Comparison of ENCODE assay signal across 13 mouse cellular contexts in genomic region chr4:91238739-91239485, GRCm38 (mm10).
DNase-seq lines count a peak whose midpoint lies in the region; ATAC-seq and TF ChIP-seq lines count a peak whose summit lies in the region.
"Had no signal": no experiment of that assay in that cellular context is flagged by ENCODE, and none has a peak within 500 bp of the region (broad histone marks: within the 10 kb centered on the region; RNA-seq: fewer than 3 reads in every experiment).

No protein-coding gene starts in this region.

- H3K27ac ChIP-seq in forebrain, embryonic 13.5 days: no peak overlapping the region; the same call in 1 of the 2 replicates
- H3K27ac ChIP-seq in forebrain, embryonic 10.5 days: no peak overlapping the region
- no peak overlapping the region for H3K27ac ChIP-seq in midbrain, postnatal 0 days (ENCODE audit: low read depth, low read length)
- no peak overlapping the region for H3K27ac ChIP-seq in midbrain, embryonic 16.5 days (ENCODE audit: low read length)
- no peak overlapping the region for H3K27ac ChIP-seq in liver, embryonic 11.5 days (ENCODE audit: low read depth, low read length)
- no peak overlapping the region for H3K27ac ChIP-seq in lung, postnatal 0 days (ENCODE audit: low read length)
- H3K27ac ChIP-seq: heart, adult 2 months; limb, embryonic 13.5 days had no signal

- no peak overlapping the region for H3K4me2 ChIP-seq in forebrain, embryonic 13.5 days
- H3K4me2 ChIP-seq in midbrain, postnatal 0 days (ENCODE audit: low read depth, low read length, poor library complexity, severe bottlenecking): no peak overlapping the region
- H3K4me2 ChIP-seq in midbrain, embryonic 16.5 days (ENCODE audit: low read length): no peak overlapping the region
- no peak overlapping the region for H3K4me2 ChIP-seq in liver, embryonic 11.5 days
- no peak overlapping the region for H3K4me2 ChIP-seq in lung, postnatal 0 days (replicated peaks; ENCODE audit: low read depth, low read length)
- H3K4me2 ChIP-seq: limb, embryonic 13.5 days; midbrain, embryonic 11.5 days had no signal

- DNase-seq in forebrain, embryonic 10.5 days (ENCODE audit: extremely low spot score, low spot score): no peak
- DNase-seq in midbrain, postnatal 0 days (ENCODE audit: low spot score): peak; percentile 81
- peak; percentile 92 to 96 for DNase-seq in cerebellum, postnatal 14 days
- DNase-seq in liver, embryonic 11.5 days (ENCODE audit: low spot score): no peak
- DNase-seq in lung, postnatal 0 days (ENCODE audit: low spot score): no peak
- no peak for DNase-seq in neural tube, embryonic 10.5 days (ENCODE audit: extremely low spot score, low spot score)
- DNase-seq: B cell, adult 2 months; heart, adult 2 months had no signal

- peaks cover 20% of the 10 kb centered on the region for H3K4me1 ChIP-seq in forebrain, embryonic 13.5 days
- H3K4me1 ChIP-seq in forebrain, embryonic 10.5 days: peaks cover 12% of the 10 kb centered on the region
- no peaks in the 10 kb centered on the region for H3K4me1 ChIP-seq in midbrain, postnatal 0 days (ENCODE audit: insufficient read depth, low read length)
- H3K4me1 ChIP-seq in midbrain, embryonic 16.5 days (ENCODE audit: control insufficient read depth, insufficient read depth, low read length): no peaks in the 10 kb centered on the region
- H3K4me1 ChIP-seq in liver, embryonic 11.5 days (replicated peaks; ENCODE audit: control insufficient read depth, insufficient read depth, low read length): no peaks in the 10 kb centered on the region
- no peaks in the 10 kb centered on the region for H3K4me1 ChIP-seq in lung, postnatal 0 days (ENCODE audit: insufficient read depth, low read depth, low read length)

- no peak for TF ChIP-seq EP300 in lung, postnatal 0 days (IDR thresholded peaks at IDR 0.05)

- 71% methylated on average over 6 of the region's 6 CpGs for WGBS in forebrain, embryonic 13.5 days
- whole genome bisulfite sequencing in forebrain, embryonic 10.5 days: 86% methylated on average over 6 of the region's 6 CpGs
- 81% methylated on average over 6 of the region's 6 CpGs for WGBS in midbrain, postnatal 0 days
- WGBS in midbrain, embryonic 16.5 days: 81% methylated on average over 6 of the region's 6 CpGs
- WGBS in liver, embryonic 11.5 days: 61% methylated on average over 6 of the region's 6 CpGs
- WGBS in lung, postnatal 0 days: 67% methylated on average over 6 of the region's 6 CpGs

- no peaks in the 10 kb centered on the region for H3K27me3 ChIP-seq in forebrain, embryonic 13.5 days
- no peaks in the 10 kb centered on the region for H3K27me3 ChIP-seq in forebrain, embryonic 10.5 days (ENCODE audit: poor library complexity, severe bottlenecking)
- H3K27me3 ChIP-seq in midbrain, postnatal 0 days (ENCODE audit: insufficient read depth, low read length): no peaks in the 10 kb centered on the region
- H3K27me3 ChIP-seq in midbrain, embryonic 16.5 days (ENCODE audit: control insufficient read depth, insufficient read depth, low read depth, low read length): no peaks in the 10 kb centered on the region
- no peaks in the 10 kb centered on the region for H3K27me3 ChIP-seq in liver, embryonic 11.5 days (replicated peaks; ENCODE audit: control insufficient read depth, insufficient read depth, low read length)
- no peaks in the 10 kb centered on the region for H3K27me3 ChIP-seq in lung, postnatal 0 days (replicated peaks; ENCODE audit: insufficient read depth, low read length)
- H3K27me3 ChIP-seq: limb, embryonic 13.5 days; Patski had no signal

- no peaks in the 10 kb centered on the region for H3K9me3 ChIP-seq in forebrain, embryonic 13.5 days (replicated peaks)
- no peaks in the 10 kb centered on the region for H3K9me3 ChIP-seq in forebrain, embryonic 10.5 days
- H3K9me3 ChIP-seq in midbrain, postnatal 0 days (ENCODE audit: low read length): no peaks in the 10 kb centered on the region
- H3K9me3 ChIP-seq in midbrain, embryonic 16.5 days (replicated peaks; ENCODE audit: control insufficient read depth, low read length, poor library complexity, severe bottlenecking): no peaks in the 10 kb centered on the region
- no peaks in the 10 kb centered on the region for H3K9me3 ChIP-seq in liver, embryonic 11.5 days (ENCODE audit: control insufficient read depth, low read length)
- H3K9me3 ChIP-seq in lung, postnatal 0 days (ENCODE audit: low read length): no peaks in the 10 kb centered on the region
- H3K9me3 ChIP-seq: limb, embryonic 13.5 days had no signal

- H3K9ac ChIP-seq in forebrain, embryonic 13.5 days: no peak overlapping the region
- H3K9ac ChIP-seq in midbrain, postnatal 0 days (replicated peaks; ENCODE audit: low read length, poor library complexity, severe bottlenecking): no peak overlapping the region
- no peak overlapping the region for H3K9ac ChIP-seq in midbrain, embryonic 16.5 days (ENCODE audit: low read depth, low read length)
- H3K9ac ChIP-seq in liver, embryonic 11.5 days (ENCODE audit: low read depth, low read length): no peak overlapping the region
- no peak overlapping the region for H3K9ac ChIP-seq in lung, postnatal 0 days (replicated peaks; ENCODE audit: low read depth)
- H3K9ac ChIP-seq: limb, embryonic 13.5 days had no signal

- peaks cover 10% of the 10 kb centered on the region for H3K36me3 ChIP-seq in forebrain, embryonic 13.5 days (ENCODE audit: poor library complexity, severe bottlenecking)
- peaks cover 3% of the 10 kb centered on the region for H3K36me3 ChIP-seq in forebrain, embryonic 10.5 days (replicated peaks)
- H3K36me3 ChIP-seq in midbrain, postnatal 0 days (ENCODE audit: insufficient read depth, low read length): no peaks in the 10 kb centered on the region; the same call in 1 of the 2 replicates
- no peaks in the 10 kb centered on the region for H3K36me3 ChIP-seq in midbrain, embryonic 16.5 days (ENCODE audit: control insufficient read depth, insufficient read depth, low read length)
- H3K36me3 ChIP-seq in liver, embryonic 11.5 days (ENCODE audit: control insufficient read depth, insufficient read depth, low read length): no peaks in the 10 kb centered on the region
- H3K36me3 ChIP-seq in lung, postnatal 0 days (ENCODE audit: insufficient read depth, low read length): no peaks in the 10 kb centered on the region
- H3K36me3 ChIP-seq: limb, embryonic 13.5 days had no signal

- ATAC-seq in forebrain, embryonic 13.5 days: peak; percentile 41; the same call in 1 of the 2 replicates
- ATAC-seq in midbrain, postnatal 0 days (ENCODE audit: low FRiP score): 0 out of 2 replicates have a peak, but pooled peaks have one; percentile 15
- no peak for ATAC-seq in midbrain, embryonic 16.5 days
- ATAC-seq in liver, embryonic 11.5 days (replicated peaks; ENCODE audit: low FRiP score): no peak
- ATAC-seq in lung, postnatal 0 days: no peak
- ATAC-seq: Patski had no signal

- TF ChIP-seq CTCF in midbrain, postnatal 0 days (IDR thresholded peaks at IDR 0.05): no peak
- no peak for TF ChIP-seq CTCF in lung, postnatal 0 days (IDR thresholded peaks at IDR 0.05)

- no peak overlapping the region for H3K4me3 ChIP-seq in forebrain, embryonic 13.5 days
- H3K4me3 ChIP-seq in forebrain, embryonic 10.5 days: no peak overlapping the region
- no peak overlapping the region for H3K4me3 ChIP-seq in midbrain, postnatal 0 days (ENCODE audit: low read depth, low read length)
- H3K4me3 ChIP-seq in midbrain, embryonic 16.5 days (ENCODE audit: low read depth, low read length): no peak overlapping the region
- H3K4me3 ChIP-seq in liver, embryonic 11.5 days (ENCODE audit: low read depth, low read length): no peak overlapping the region
- no peak overlapping the region for H3K4me3 ChIP-seq in lung, postnatal 0 days (ENCODE audit: low read depth, low read length)
- H3K4me3 ChIP-seq: heart, adult 2 months; limb, embryonic 13.5 days had no signal

Comparison
In these comparisons a context has a peak if more than half of its experiments do, and no peak if none do; other contexts are left out.
1. ATAC-seq: peak in forebrain, embryonic 13.5 days (single experiment) and midbrain, postnatal 0 days (single experiment); none in midbrain, embryonic 16.5 days (single experiment), liver, embryonic 11.5 days (single experiment) and lung, postnatal 0 days (single experiment).
2. DNase-seq: peak in midbrain, postnatal 0 days (single experiment) and cerebellum, postnatal 14 days (2 of 2); none in forebrain, embryonic 10.5 days (single experiment), liver, embryonic 11.5 days (single experiment), lung, postnatal 0 days (single experiment) and neural tube, embryonic 10.5 days (single experiment).